Mouse (Mus musculus): ENCODE results near the gene Tango6. TPM values are rescaled to one million over a fixed set of nuclear protein-coding genes. Genes with fewer than 3 reads are reported as not detected.
A peak's percentile ranks its signal among the peaks of the same experiment; 100 is the strongest.

Gene Tango6
- total and polyA plus RNA-seq, 3 experiments, result 2.9 to 6.4 (median 4.5) TPM

DNA sequence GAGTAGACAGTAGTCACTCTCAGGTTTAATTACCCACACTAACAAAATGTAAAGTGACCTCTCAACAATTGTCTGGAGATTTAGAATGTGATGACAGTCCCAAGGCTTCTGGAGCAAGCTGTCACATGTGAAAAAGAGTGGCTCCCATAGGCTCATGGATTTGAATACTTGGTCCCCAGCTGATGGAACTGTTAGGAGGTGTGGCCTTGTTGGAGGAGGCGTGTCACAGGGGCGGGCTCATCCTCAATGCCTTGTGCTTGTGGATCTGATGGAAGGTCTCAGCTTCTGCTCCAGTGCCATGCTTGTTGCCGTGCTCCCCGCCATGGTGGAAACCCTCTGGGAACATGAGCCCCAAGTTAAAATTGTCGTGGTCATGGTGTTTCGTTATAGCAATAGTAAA, 146.1 kb downstream of the Tango6 start:
- peak; percentile 11 for DNase-seq (ENCODE audit: extremely low read depth)
- no peaks in the 10 kb centered on the region for H3K27me3 ChIP-seq (replicated peaks)
- peaks cover 0 to 20% of the 10 kb centered on the region in 2 experiments for H3K36me3 ChIP-seq (replicated peaks in 1 of 2; ENCODE audit: control insufficient read depth in 1 of 2, insufficient read depth in 1 of 2, low read length in 1 of 2)
- in situ Hi-C loops (cut with MboI; ENCODE audit: low pct_ligation_motif_present, low pct_unique_long_range_greater_than_20kb, low sequenced_read_pairs) (no loop called here), dilution Hi-C loops (cut with MboI; ENCODE audit: extremely low pct_ligation_motif_present, extremely low pct_unique_long_range_greater_than_20kb, low sequenced_read_pairs) (no loop called here)
- H3K4me3 ChIP-seq (replicated peaks in 1 of 3; ENCODE audit: low read depth in 2 of 3, low read length in 2 of 3, poor library complexity in 1 of 3), result no peak overlapping the region
- no peak overlapping the region for H3K27ac ChIP-seq (ENCODE audit: insufficient read depth, low read depth)
- no peak overlapping the region for H3K9ac ChIP-seq (ENCODE audit: insufficient read depth, low read depth)
- H3K9me3 ChIP-seq (replicated peaks; ENCODE audit: low read length), result no peaks in the 10 kb centered on the region
- H3K79me2 ChIP-seq (replicated peaks; ENCODE audit: control insufficient read depth, extremely low read depth, insufficient read depth, poor library complexity, severe bottlenecking), result no peaks in the 10 kb centered on the region
- TF ChIP-seq ZC3H11A (IDR thresholded peaks at IDR 0.05; ENCODE audit: low read depth, low read length) (no peak), USF1 (IDR thresholded peaks at IDR 0.05; ENCODE audit: low read depth, low read length) (no peak), ZKSCAN1 (IDR thresholded peaks at IDR 0.05; ENCODE audit: borderline replicate concordance, low read depth, low read length) (no peak), SMC3 (IDR thresholded peaks at IDR 0.05; ENCODE audit: low read depth, low read length) (no peak), RCOR1 (conservative IDR thresholded peaks at IDR 0.05; ENCODE audit: low read depth, low read length) (no peak), MAX (IDR thresholded peaks at IDR 0.05; ENCODE audit: low read length) (no peak), ZMIZ1 (IDR thresholded peaks at IDR 0.05; ENCODE audit: low read depth, low read length) (no peak), CHD2 (IDR thresholded peaks at IDR 0.05; ENCODE audit: low read length) (no peak), BHLHE40 (IDR thresholded peaks at IDR 0.05; ENCODE audit: low read depth, low read length) (no peak), POLR2A (IDR thresholded peaks at IDR 0.05; ENCODE audit: low read depth, low read length) (no peak), ELF1 (IDR thresholded peaks at IDR 0.05; ENCODE audit: low read depth, low read length) (no peak), MEF2A (IDR thresholded peaks at IDR 0.05; ENCODE audit: borderline replicate concordance, low read depth, low read length) (no peak)
- no peak overlapping the region for H3K4me2 ChIP-seq (ENCODE audit: insufficient read depth, low read depth, poor library complexity, severe bottlenecking)
- H3K4me1 ChIP-seq (ENCODE audit: control insufficient read depth in 1 of 2, insufficient read depth in 2 of 2), result no peaks in the 10 kb centered on the region

- Histone ChIP-seq H3K4me3 (replicated peaks in 1 of 3; ENCODE audit: low read depth in 2 of 3, low read length in 2 of 3, poor library complexity in 1 of 3) (no peak overlapping the region), H3K36me3 (replicated peaks in 1 of 2; ENCODE audit: control insufficient read depth in 1 of 2, insufficient read depth in 1 of 2, low read length in 1 of 2) (peaks cover 0 to 20% of the 10 kb centered on the region in 2 experiments), H3K9me3 (replicated peaks; ENCODE audit: low read length) (no peaks in the 10 kb centered on the region), H3K79me2 (replicated peaks; ENCODE audit: control insufficient read depth, extremely low read depth, insufficient read depth, poor library complexity, severe bottlenecking) (no peaks in the 10 kb centered on the region), H3K4me1 (ENCODE audit: control insufficient read depth in 1 of 2, insufficient read depth in 2 of 2) (no peaks in the 10 kb centered on the region), H3K27me3 (replicated peaks) (no peaks in the 10 kb centered on the region), H3K4me2 (ENCODE audit: insufficient read depth, low read depth, poor library complexity, severe bottlenecking) (no peak overlapping the region), H3K27ac (ENCODE audit: insufficient read depth, low read depth) (no peak overlapping the region), H3K9ac (ENCODE audit: insufficient read depth, low read depth) (no peak overlapping the region)
- TF ChIP-seq UBTF (IDR thresholded peaks at IDR 0.05; ENCODE audit: low read depth, low read length), result no peak
- TF ChIP-seq BHLHE40 (IDR thresholded peaks at IDR 0.05; ENCODE audit: low read depth, low read length), result no peak
- TF ChIP-seq JUN (IDR thresholded peaks at IDR 0.05; ENCODE audit: insufficient read depth, low read depth, low read length), result no peak
- TF ChIP-seq ZKSCAN1 (IDR thresholded peaks at IDR 0.05; ENCODE audit: borderline replicate concordance, low read depth, low read length), result no peak
- TF ChIP-seq EP300 (IDR thresholded peaks at IDR 0.05; ENCODE audit: low read length), result no peak
- no peak for TF ChIP-seq HCFC1 (IDR thresholded peaks at IDR 0.05; ENCODE audit: low read depth, low read length)
- no peak for TF ChIP-seq RAD21 (IDR thresholded peaks at IDR 0.05; ENCODE audit: low read depth, low read length)
- TF ChIP-seq GABPA (IDR thresholded peaks at IDR 0.05; ENCODE audit: insufficient replicate concordance, low read depth, low read length), result no peak
- no peak for TF ChIP-seq E2F4 (IDR thresholded peaks at IDR 0.05; ENCODE audit: insufficient replicate concordance, low read depth, low read length)
- no peak for TF ChIP-seq TBP (conservative IDR thresholded peaks at IDR 0.05; ENCODE audit: low read depth, low read length)
- TF ChIP-seq KAT2A (IDR thresholded peaks at IDR 0.05; ENCODE audit: insufficient replicate concordance, low read length), result no peak
- TF ChIP-seq RCOR1 (conservative IDR thresholded peaks at IDR 0.05; ENCODE audit: low read depth, low read length), result no peak
- TF ChIP-seq ZMIZ1 (IDR thresholded peaks at IDR 0.05; ENCODE audit: low read depth, low read length), result no peak
- no peak for TF ChIP-seq MAFK (IDR thresholded peaks at IDR 0.05; ENCODE audit: insufficient replicate concordance, low read length)
- TF ChIP-seq MAX (IDR thresholded peaks at IDR 0.05; ENCODE audit: low read length), result no peak
- in situ Hi-C loops (cut with MboI; ENCODE audit: low pct_ligation_motif_present, low pct_unique_long_range_greater_than_20kb, low sequenced_read_pairs) (no loop called here), dilution Hi-C loops (cut with MboI; ENCODE audit: extremely low pct_ligation_motif_present, extremely low pct_unique_long_range_greater_than_20kb, low sequenced_read_pairs) (no loop called here)
- DNase-seq (ENCODE audit: extremely low read depth), result no peak
These were observed 146.7 kb downstream of the Tango6 start for GRCm38 (mm10) chr8:106829526-106830045.

Data from CH12.LX (cell line).